Mouse (Mus musculus) gonadal fat pad, adult 2 months (tissue): Measurements from ENCODE around the gene Ano2. TPM values are rescaled to one million over a fixed set of nuclear protein-coding genes. Genes with fewer than 3 reads are reported as not detected.

ENCODE experiments used
- DNase-seq: peaks from one replicate; pipeline ENCODE4 v3.0.0-alpha.2; 2012; ENCODE audit warnings: low read depth
- polyA plus RNA-seq: library from polyadenylated mRNA; depleted of rRNA; stranded (reverse); fragments of >200 nt; gene quantifications from 2 replicates; pipeline ENCODE4 v1.2.3, GENCODE M21; 2012; rRNA removed

Gene Ano2
- polyA plus RNA-seq: not detected in 2 replicates

DNA sequence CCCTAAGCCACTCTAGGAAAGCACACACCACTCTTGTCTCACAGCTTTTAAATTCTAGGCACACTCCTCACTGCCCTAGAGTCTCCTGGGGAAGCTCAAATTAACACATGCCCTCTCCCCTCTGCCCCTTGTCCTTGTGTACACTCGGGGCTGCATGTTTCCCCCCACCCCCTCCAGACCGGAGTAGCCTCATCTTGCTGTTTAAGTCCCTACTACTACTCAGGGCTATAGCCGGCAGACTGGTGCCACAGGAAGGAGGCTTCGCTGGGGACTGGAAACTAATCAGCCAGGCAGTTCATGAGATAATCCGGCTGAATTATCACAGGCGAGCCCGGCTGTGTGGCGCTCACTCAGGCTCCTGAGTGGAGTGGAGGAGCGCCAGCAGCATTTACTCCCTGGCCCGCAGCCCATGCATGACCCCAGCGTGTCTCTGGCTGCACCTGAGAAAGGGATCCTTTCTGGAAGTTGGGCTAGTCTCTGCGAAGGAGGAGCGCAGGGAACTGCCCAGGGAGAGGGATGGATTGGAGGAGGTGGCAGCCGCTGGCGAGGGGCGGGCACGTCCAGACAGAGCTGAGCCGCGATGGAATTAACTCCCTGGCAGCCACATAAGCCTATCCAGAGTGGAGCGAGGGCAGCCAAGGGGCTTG is at the start of gene Ano2:
TSS of gene Ano2 (plus strand) at position 363 of the 647 bp plus-strand sequence.
- DNase-seq: no peak

DNA sequence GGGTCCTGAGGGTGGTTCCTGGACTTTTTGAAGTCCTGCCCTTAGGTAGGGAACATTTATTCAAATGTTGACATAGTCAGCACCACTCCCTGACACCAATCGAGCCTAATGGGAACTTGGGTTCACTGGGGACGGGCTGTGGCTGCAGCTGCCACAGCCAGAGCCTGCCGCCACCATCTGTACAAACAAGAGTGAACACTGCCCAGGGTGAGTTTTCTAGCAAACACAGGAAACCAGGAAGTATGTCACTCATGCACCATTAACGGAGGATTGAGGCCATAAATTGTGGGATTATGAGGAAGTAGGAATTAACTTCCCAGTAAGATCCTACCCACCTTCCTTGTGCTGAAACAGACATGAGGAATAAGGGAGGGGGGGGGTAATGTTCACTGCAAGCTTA is 49.7 kb upstream of the Ano2 start:
- no peak for DNase-seq

DNA sequence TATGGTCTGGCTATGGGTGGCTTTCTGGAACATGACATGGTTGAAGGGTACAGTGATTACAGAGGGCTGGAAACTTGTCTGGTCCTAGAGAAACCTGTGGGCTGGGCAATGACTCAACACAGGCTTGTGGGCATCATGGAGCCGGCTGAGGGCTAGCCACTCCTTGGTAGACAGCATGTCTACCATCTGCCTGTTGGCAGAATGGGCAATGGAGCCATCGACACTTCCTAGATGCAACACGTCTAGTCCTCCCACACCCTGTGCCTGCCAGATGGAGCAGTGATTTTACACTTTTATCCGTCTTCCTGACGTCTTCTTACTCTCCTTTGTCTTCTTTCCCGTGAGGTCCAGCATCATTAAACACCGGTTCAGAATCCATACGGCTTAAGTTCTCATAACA is 49.1 kb upstream of the Ano2 start:
- DNase-seq: no peak

DNA sequence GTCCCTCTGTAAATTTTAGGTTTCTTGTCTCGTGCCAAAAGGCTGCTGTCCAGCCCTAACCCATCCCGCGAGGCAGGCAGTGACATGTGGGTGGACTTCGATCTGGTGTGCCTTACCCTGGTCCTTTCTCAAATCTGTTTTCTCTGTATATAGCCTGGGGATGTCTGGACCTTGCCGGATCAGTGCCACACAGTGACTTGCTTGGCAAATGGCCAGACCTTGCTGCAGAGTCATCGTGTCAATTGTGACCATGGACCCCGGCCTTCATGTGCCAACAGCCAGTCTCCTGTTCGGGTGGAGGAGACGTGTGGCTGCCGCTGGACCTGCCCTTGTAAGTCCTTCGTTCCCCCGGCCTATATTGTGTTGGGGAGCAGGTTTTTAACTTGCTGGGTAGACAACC is 41.3 kb upstream of the Ano2 start:
- no peak for DNase-seq

DNA sequence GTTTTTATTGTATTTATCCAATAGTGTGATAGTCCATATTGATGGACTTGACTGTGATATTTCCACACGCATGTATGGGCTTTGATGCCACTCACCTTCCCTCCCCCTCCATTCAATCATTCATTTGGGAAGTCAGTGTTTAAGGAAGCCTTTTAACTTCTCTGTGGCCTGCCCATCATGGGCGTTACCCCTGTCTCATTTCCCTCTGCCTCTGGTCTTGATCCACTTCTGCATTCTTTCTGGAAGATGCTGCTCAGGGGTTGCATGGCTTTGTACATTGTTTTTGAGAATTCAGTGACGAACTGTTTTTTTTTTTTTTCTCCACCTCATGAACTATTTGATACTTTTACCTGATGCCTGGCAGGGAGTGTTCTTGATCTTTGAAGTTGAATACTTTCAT is 38.9 kb upstream of the Ano2 start:
- DNase-seq: no peak

DNA sequence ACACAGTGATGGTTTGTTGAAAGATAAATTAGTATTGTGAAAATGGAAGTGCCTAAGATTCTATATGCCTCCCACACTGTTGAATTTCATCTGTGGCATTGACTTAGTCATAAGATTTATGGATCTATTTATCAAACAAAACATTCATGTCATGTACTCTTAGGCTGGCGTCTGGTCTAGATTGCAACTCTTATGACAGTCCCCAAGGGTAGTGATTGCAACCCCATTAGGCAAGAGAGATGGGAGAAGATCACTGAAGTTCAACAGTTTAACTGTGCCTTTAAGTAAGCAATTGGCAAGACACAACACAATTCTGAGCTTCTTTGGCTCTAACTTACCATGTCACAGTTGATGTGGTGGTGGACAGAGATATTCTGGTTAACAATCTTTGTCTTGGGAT is 36.8 kb upstream of the Ano2 start:
- DNase-seq: peak; percentile 79

DNA sequence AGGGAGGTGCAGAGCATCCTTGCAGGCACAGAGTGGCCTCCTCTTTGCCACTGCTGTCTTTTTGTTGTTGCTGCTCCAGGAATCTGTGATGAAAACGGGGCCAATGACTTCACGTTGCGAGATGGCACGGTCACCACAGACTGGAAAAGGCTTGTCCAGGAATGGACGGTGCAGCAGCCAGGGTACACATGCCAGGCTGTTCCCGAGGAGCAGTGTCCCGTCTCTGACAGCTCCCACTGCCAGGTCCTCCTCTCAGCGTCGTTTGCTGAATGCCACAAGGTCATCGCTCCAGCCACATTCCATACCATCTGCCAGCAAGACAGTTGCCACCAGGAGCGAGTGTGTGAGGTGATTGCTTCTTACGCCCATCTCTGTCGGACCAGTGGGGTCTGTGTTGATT is 33.3 kb upstream of the Ano2 start:
- no peak for DNase-seq

DNA sequence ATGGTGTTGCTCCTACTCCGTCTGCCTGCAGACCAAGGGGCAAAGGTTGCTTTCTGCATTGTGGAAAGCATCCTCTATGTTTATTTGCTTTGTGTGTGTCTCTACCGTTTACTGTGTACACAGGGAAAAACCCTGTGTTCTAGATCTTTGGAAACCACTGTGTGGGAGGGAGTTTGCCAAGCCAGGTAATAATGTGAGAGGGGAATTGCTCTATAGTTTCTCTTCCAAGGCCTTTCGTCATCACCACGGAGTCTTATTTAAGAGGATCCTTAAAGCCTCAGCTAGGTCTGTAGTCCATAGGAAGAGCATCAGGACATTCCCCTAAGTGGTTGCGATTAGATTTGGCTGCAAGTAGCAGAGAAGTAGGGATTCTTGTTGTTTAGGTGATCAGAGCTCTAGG is 32.3 kb upstream of the Ano2 start:
- DNase-seq: peak; percentile 56

DNA sequence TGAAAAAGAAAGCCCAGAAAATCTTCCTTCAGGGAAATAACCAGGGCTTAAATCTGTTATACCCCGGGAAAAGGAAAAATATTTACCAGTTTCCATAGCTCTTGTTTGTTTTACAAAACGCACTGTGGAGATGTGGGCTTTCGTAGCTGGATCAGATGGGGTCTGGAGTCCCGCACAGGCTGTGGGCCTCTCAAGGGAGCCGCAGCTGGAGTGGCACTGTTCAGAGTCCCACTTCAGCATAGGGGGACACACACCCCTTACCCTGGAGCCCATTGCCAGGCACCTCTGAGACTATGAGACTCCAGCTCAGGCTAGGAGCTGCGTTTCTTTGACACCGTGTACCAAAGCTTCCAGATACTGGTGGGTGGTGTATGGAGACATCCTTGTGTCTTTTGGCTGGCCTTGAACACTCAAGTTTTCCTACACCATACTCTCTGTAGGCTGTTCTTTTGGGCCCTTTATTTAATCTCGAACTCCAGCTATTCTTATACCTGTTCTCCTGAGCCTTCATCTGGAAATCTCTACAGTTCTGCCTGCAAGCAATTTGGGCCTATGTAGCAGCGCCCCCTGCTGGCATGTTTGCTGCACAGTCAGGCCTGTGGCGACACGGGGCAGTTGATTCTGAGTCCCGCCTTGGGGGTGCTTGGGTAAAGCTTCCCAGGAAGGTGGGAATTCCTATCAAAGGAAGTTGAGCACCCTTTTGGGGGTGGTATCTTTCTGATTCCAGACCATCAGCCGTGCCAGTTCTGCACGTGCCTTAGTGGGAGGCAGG is 28.9 kb upstream of the Ano2 start:
- no peak for DNase-seq

DNA sequence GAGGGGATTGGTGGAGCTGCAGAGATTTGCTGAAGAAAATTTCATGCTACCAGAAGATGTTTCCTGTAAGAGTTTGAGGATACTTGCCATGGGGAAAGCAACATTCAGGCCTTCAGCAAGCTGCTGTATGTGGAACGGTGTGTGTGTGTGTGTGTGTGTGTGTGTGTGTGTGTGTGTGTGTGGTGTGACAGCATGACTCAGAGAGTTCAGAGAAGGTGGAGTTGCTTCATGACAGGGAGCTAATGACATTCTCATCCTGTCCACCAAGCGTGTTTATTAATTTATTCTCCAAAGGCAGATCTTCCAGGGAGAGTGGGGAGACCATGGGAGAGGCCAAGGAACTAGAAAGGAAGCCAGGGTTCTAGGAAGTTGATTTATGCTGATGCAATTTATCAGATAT is 26.3 kb upstream of the Ano2 start:
- DNase-seq: no peak

DNA sequence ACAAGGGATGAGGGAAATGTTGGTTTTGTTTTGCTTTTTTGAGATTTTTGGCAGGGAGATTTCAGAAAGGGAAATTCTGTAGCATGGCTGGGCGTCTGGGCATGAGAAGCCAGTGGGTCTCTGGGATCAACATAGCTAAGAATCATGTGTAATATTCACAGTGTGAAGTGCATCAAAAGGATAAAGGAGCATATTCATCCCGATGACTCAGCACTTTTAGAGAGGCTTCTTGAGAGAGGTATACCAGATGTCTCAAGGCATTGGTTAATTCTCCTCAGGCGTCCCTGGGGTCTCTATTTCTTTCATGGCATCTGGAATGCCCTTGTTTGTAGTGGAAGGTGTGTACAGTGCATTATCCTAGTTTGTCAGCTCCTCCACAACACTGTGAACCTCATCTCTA is 18.4 kb upstream of the Ano2 start:
- DNase-seq: no peak

DNA sequence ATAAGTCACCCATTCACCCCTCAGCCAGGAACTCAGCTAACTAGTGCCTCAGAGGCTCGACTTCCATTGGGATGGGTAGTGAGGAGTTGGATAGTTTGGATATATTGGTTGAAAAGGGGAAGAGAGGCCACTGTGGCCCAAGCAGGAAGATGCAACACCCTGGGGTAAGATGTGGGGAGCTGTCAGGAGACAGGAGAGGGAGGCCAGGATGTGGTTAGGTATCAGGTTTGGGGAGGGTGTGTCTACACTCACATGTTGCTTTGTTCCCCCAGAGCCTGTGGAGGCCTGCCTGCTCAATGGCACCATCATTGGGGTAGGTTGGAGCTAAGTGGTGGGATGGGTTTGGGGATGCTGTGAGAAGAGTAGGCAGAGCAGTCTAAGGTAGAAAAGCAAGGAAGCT is 11.7 kb upstream of the Ano2 start:
- no peak for DNase-seq

DNA sequence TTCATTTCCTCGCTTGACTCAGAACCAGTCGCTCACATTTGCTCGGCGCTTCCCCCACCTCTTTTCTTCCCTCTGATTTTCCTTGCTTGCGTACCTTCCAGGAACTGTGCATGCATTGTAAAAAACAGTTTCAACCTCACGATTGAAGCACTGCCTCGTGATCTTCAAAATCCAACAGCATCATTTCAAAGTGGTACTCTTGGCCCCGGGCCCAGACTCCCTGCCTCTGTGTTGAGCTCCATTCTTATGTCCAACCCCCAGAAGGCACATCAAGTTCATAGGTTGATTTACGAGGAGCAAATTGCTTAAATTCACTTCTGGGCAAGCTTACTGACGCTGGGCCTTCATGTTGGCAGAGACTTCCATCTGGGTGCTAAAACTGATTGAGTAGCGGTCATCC is 9.6 kb upstream of the Ano2 start:
- DNase-seq: no peak

DNA sequence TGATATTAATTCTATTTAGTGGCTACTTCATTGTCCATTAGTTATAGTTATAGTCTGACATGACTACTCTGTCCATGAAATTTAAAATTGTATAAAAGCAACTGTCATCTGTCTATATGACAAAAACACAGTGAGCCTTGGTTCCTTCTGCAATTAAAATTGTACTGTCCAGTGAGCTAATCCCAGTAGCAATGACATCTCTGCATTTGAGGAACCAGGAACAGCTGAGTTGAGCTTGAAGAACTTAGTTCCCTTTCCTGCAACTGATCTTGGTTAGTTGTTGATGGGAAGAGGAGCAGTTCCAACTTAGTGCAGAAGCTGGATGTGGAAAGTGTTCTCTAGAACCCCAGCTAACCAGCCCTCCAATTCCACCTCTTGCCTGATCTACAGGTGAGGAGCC is 4.8 kb upstream of the Ano2 start:
- DNase-seq: no peak

DNA sequence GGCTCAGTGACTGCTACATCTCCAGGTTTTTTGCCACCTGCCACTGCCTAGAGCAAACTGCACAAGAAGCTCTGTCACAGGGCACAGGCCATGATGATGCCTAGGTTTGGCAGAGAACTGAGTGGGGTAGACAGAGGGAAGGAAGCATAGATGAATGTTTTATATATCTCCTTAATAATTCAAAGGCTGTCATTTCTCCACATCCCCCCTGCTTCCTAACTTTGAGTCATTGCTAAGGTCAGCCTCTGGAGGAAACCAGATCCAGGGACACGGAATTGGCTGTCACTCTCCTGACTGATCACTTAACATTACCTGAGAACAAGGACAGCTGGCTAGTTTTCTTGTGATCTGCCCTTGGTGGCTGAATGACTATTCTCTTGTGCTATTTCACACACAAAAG is 2.2 kb upstream of the Ano2 start:
- DNase-seq: no peak

DNA sequence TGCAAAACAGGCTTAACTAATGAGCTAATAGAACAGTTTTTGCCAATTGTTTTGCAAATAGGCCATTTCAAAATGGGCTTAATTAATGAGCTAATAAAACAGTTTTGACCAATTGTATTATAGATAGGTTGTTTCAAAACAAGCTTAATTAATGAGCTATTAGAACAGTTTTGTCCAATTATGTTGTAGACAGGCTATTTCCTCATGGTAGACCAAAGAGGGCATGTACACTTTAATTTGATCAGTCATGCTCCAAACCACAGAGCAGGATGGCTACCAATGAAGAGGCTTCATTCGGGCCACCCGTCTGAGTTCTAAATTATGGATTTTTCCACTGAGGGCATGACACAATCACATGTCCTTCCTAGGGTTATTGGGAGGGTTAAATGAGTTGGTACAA is 10.9 kb downstream of the Ano2 start:
- DNase-seq: no peak

DNA sequence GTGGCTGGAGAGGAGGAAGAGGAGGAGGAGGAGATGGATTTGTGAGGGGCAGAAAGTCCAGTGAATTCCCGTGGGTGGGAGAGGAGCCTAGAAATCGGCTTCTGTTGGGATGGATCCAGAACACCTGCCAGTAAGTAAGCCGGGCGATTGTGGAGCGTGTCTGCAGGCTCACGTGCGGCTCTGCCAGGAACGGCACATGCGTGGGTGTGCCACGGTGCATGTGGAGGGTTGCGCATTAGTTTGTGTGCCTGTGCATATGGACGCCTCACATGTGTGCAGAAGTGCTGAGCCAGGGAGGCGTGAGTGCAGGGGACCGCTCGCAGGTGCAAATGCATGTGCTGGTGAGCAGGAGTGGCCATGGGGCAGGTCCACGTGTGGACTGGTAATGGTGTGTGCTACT is 21.0 kb downstream of the Ano2 start:
- DNase-seq: no peak

DNA sequence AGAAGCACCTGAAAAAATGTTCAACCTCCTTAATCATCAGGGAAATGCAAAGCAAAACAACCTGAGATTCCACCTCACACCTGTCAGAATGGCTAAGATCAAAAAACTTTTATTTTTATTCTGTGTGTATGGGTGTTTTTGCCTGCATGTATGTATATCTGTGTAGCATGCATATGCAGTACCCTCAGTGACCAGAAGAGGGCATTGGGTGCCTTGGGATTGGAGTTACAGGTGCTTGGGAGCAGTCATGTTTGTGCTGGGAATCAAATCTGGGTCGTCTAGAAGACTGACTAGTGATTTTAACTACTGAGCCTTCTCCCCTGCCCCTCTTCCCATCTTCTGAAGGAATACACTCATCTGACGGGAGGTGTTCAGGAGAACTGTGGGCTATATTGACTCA is 36.2 kb downstream of the Ano2 start:
- no peak for DNase-seq

DNA sequence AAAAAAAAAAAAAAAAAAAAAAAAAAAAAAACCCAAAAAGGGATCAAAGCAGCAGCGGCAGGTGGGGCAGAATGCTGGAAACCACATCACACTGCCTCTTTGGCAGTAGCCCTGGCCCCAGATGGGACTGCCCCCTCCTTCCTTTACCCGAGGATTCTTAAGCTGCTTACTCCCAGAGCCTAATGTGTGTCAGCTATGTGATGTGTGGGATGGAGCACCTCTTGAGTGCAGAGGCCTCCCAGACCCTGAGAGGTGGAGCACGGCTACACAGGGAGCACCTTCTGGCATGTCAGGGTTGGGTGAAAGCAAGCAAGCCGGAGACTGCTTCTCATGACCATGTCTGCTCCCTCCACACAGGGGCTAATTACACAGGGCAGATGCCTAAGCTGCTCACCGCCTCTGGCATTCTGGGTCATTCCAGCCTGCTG is 37.3 kb downstream of the Ano2 start:
- DNase-seq: no peak

DNA sequence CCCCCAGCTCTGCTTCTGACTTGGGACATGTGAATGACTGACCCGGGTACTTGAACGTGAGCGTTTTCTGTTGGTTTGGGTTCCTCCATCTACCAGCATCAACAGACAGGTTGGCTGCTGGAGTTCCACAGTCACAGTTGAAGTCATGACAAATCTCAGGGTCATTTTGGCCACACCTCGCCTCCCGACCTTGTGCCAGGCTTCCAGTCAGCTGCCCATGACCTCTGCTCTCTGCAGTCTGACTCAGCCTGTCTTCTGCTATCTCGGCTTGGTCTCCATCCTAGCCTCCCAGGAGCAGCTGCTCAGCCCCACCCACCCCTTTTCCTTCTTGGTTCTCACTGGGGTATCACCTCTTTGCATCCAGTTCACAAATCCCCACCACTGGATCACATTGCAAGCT is 39.3 kb downstream of the Ano2 start:
- DNase-seq: no peak

DNA sequence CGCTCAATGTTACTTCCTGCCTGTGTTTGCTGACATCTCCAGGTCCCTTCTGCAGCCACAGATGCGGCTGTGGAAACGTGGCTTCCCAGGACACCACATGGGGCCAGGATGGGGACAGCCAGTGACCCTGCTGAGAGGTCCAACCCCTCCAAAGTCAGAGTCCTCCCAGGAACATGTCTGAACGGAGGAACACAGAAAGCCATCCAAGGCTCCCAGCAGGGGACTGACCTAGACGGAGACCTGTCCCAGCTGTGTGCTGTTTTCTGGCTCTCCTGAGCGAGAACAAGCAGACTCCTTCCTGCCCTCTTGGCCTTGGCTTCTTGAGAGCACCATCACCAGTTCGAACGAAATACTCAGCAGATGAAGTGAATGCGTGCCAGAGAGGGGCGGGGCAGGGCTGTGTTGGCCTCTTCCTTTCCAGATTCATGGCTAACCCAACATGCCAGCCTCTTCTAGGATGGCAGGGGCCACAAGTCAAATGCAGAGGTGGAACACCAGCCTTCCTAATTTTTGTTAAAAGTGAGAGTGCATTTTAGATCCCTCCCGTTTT is 39.8 kb downstream of the Ano2 start:
- no peak for DNase-seq

DNA sequence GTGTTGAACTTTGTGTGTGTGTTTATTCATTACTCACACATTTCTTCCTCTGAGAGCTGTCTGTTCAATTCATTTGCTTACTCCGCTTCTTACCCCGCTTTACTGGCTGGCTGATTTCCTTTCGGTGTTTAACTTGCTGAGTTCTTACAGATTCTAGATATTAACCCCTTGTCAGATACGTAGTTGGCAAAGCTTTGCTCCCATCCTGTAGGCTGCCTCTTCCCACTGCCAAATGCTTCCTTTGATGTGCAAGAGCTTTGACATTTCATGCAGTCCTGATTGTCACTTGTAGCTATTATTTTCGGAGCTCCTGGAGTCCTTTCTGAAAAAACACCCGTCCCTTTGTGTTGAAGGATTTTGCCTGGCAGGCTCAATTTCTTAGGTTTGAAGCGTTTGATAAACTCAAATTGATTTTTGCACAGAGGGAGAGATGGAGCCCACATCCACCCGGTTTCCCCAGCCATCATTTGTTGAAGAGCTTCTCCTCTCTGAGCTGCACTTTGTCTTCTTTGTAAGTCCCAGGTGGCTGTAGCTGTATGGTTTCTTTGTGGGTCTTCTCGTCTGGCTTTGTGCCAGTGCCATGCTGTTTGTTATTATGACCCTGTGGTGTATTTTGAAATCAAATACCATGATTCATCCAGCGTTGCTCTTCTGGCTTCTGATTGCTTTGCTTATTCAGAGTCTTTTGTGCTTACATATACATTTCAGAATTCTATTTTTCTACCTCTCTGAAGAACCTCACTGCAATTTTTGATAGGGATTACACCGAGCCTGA is 47.5 kb downstream of the Ano2 start:
- no peak for DNase-seq
